Mouse (Mus musculus): ENCODE measurements around the gene Tmem184b. TPM values are rescaled to one million over a fixed set of nuclear protein-coding genes. Genes with fewer than 3 reads are reported as not detected.

The Tmem184b gene
- polyA plus RNA-seq, 1 experiment, result 269 TPM

GRCm38 (mm10) chr15:79403763-79404210 is 418 bp upstream of the Tmem184b start:
- WGBS, result 20% methylated on average over 9 of the region's 9 CpGs
- peak overlapping the region; percentile 84 for H3K4me3 ChIP-seq (replicated peaks; ENCODE audit: extremely low read depth, low read depth, low read length)
- H3K4me1 ChIP-seq (ENCODE audit: control insufficient read depth, insufficient read depth, low read length), result peaks cover 30% of the 10 kb centered on the region
- TF ChIP-seq POLR2A (IDR thresholded peaks at IDR 0.05; ENCODE audit: borderline replicate concordance, extremely low read depth, low read depth, low read length), result no peak
- DNase-seq, result no peak

GRCm38 (mm10) chr15:79402176-79402575 is 1.2 kb downstream of the Tmem184b start:
- H3K4me1 ChIP-seq (ENCODE audit: control insufficient read depth, insufficient read depth, low read length), result peaks cover 33% of the 10 kb centered on the region
- DNase-seq, result no peak
- H3K4me3 ChIP-seq (replicated peaks; ENCODE audit: extremely low read depth, low read depth, low read length), result peak overlapping the region; percentile 84
- WGBS, result 15% methylated on average over 5 of the region's 5 CpGs
- TF ChIP-seq CTCF (IDR thresholded peaks at IDR 0.05; ENCODE audit: insufficient read depth, low read length) (no peak), POLR2A (IDR thresholded peaks at IDR 0.05; ENCODE audit: borderline replicate concordance, extremely low read depth, low read depth, low read length) (no peak)

- TF ChIP-seq POLR2A (IDR thresholded peaks at IDR 0.05; ENCODE audit: borderline replicate concordance, extremely low read depth, low read depth, low read length), result no peak
- no peak for TF ChIP-seq CTCF (IDR thresholded peaks at IDR 0.05; ENCODE audit: insufficient read depth, low read length)
- H3K4me1 ChIP-seq (ENCODE audit: control insufficient read depth, insufficient read depth, low read length), result peaks cover 35% of the 10 kb centered on the region
- DNase-seq, result no peak
- WGBS, result 41% methylated on average over 7 of the region's 7 CpGs
- no peak overlapping the region for H3K4me3 ChIP-seq (replicated peaks; ENCODE audit: extremely low read depth, low read depth, low read length)
Observed at GRCm38 (mm10) chr15:79400975-79401365, 2.4 kb downstream of the Tmem184b start.

- DNase-seq, result no peak
- Histone ChIP-seq H3K4me3 (replicated peaks; ENCODE audit: extremely low read depth, low read depth, low read length) (no peak overlapping the region), H3K4me1 (ENCODE audit: control insufficient read depth, insufficient read depth, low read length) (peaks cover 40% of the 10 kb centered on the region)
- 34% methylated on average over 6 of the region's 6 CpGs for WGBS
- TF ChIP-seq POLR2A (IDR thresholded peaks at IDR 0.05; ENCODE audit: borderline replicate concordance, extremely low read depth, low read depth, low read length) (no peak), CTCF (IDR thresholded peaks at IDR 0.05; ENCODE audit: insufficient read depth, low read length) (no peak)
Observed at GRCm38 (mm10) chr15:79400134-79400974, 3.0 kb downstream of the Tmem184b start.

GRCm38 (mm10) chr15:79399231-79400052 is 3.9 kb downstream of the Tmem184b start:
- H3K4me1 ChIP-seq (ENCODE audit: control insufficient read depth, insufficient read depth, low read length), result peaks cover 48% of the 10 kb centered on the region
- no peak overlapping the region for H3K4me3 ChIP-seq (replicated peaks; ENCODE audit: extremely low read depth, low read depth, low read length)
- TF ChIP-seq POLR2A (IDR thresholded peaks at IDR 0.05; ENCODE audit: borderline replicate concordance, extremely low read depth, low read depth, low read length) (no peak), CTCF (IDR thresholded peaks at IDR 0.05; ENCODE audit: insufficient read depth, low read length) (no peak)
- no peak for DNase-seq
- WGBS, result 67% methylated on average over 14 of the region's 14 CpGs

- 40% methylated on average over 11 of the region's 11 CpGs for WGBS
- peak; percentile 57 for DNase-seq
- TF ChIP-seq CTCF (IDR thresholded peaks at IDR 0.05; ENCODE audit: insufficient read depth, low read length) (peak; percentile 90), POLR2A (IDR thresholded peaks at IDR 0.05; ENCODE audit: borderline replicate concordance, extremely low read depth, low read depth, low read length) (peak; percentile 91)
- Histone ChIP-seq H3K4me3 (replicated peaks; ENCODE audit: extremely low read depth, low read depth, low read length) (peak overlapping the region; percentile 57), H3K4me1 (ENCODE audit: control insufficient read depth, insufficient read depth, low read length) (peaks cover 65% of the 10 kb centered on the region)
Observed at GRCm38 (mm10) chr15:79396736-79397135, 6.6 kb downstream of the Tmem184b start.

GRCm38 (mm10) chr15:79395281-79395680 is 8.1 kb downstream of the Tmem184b start:
- no peak for DNase-seq
- WGBS, result 42% methylated on average over 6 of the region's 6 CpGs
- TF ChIP-seq CTCF (IDR thresholded peaks at IDR 0.05; ENCODE audit: insufficient read depth, low read length), result no peak
- no peak for TF ChIP-seq POLR2A (IDR thresholded peaks at IDR 0.05; ENCODE audit: borderline replicate concordance, extremely low read depth, low read depth, low read length)
- peaks cover 65% of the 10 kb centered on the region for H3K4me1 ChIP-seq (ENCODE audit: control insufficient read depth, insufficient read depth, low read length)
- peak overlapping the region; percentile 57 for H3K4me3 ChIP-seq (replicated peaks; ENCODE audit: extremely low read depth, low read depth, low read length)

GRCm38 (mm10) chr15:79394842-79395241 is 8.5 kb downstream of the Tmem184b start:
- no peak for DNase-seq
- H3K4me1 ChIP-seq (ENCODE audit: control insufficient read depth, insufficient read depth, low read length), result peaks cover 66% of the 10 kb centered on the region
- no peak for TF ChIP-seq CTCF (IDR thresholded peaks at IDR 0.05; ENCODE audit: insufficient read depth, low read length)
- no peak for TF ChIP-seq POLR2A (IDR thresholded peaks at IDR 0.05; ENCODE audit: borderline replicate concordance, extremely low read depth, low read depth, low read length)
- 39% methylated on average over 4 of the region's 4 CpGs for WGBS
- H3K4me3 ChIP-seq (replicated peaks; ENCODE audit: extremely low read depth, low read depth, low read length), result peak overlapping the region; percentile 57

- DNase-seq, result no peak
- TF ChIP-seq CTCF (IDR thresholded peaks at IDR 0.05; ENCODE audit: insufficient read depth, low read length), result no peak
- TF ChIP-seq POLR2A (IDR thresholded peaks at IDR 0.05; ENCODE audit: borderline replicate concordance, extremely low read depth, low read depth, low read length), result no peak
- H3K4me1 ChIP-seq (ENCODE audit: control insufficient read depth, insufficient read depth, low read length), result peaks cover 72% of the 10 kb centered on the region
- WGBS, result 83% methylated on average over 6 of the region's 6 CpGs
- no peak overlapping the region for H3K4me3 ChIP-seq (replicated peaks; ENCODE audit: extremely low read depth, low read depth, low read length)
Observed at GRCm38 (mm10) chr15:79393101-79393500, 10.3 kb downstream of the Tmem184b start.
